Comparison of ENCODE assay signal across 16 mouse cellular contexts in genomic region chr6:148446113-148446512, GRCm38 (mm10).
"Had no signal": no experiment of that assay in that cellular context is flagged by ENCODE, and none has a peak within 500 bp of the region (broad histone marks: within the 10 kb centered on the region; RNA-seq: fewer than 3 reads in every experiment).

No protein-coding gene starts in this region.

- H3K27me3 ChIP-seq: neural tube, embryonic 15.5 days had no signal

- H3K4me2 ChIP-seq: neural tube, embryonic 13.5 days; neural tube, embryonic 15.5 days; stomach, embryonic 15.5 days had no signal

- H3K9ac ChIP-seq: neural tube, embryonic 13.5 days; neural tube, embryonic 15.5 days; stomach, embryonic 15.5 days had no signal

- H3K27ac ChIP-seq: neural tube, embryonic 13.5 days; neural tube, embryonic 15.5 days; stomach, embryonic 15.5 days; stomach, postnatal 0 days had no signal

- H3K4me3 ChIP-seq: neural tube, embryonic 13.5 days; neural tube, embryonic 15.5 days; stomach, embryonic 15.5 days had no signal

- H3K36me3 ChIP-seq: neural tube, embryonic 13.5 days; neural tube, embryonic 15.5 days; stomach, embryonic 15.5 days had no signal

- H3K9me3 ChIP-seq: neural tube, embryonic 15.5 days; stomach, embryonic 15.5 days had no signal

- DNase-seq: retina, postnatal 1 day; right cerebral cortex, adult 18-20 months; right cerebral cortex, postnatal 14 days; right cerebral cortex, postnatal 25 days; right cerebral cortex, postnatal 4 days; spleen, adult 18-20 months; thymus, adult 18-20 months; thymus, adult 2 months; thymus, postnatal 14 days; thymus, postnatal 25 days; thymus, postnatal 36 days; thymus, postnatal 4 days had no signal
